Mouse (Mus musculus): ENCODE data around the gene Flvcr2.

GRCm38 (mm10) chr12:85792158-85792557 lies 45.8 kb downstream of the Flvcr2 start:
- TF ChIP-seq MAX (IDR thresholded peaks at IDR 0.05; ENCODE audit: low read depth) (no peak), CEBPB (IDR thresholded peaks at IDR 0.05; ENCODE audit: insufficient read depth, poor library complexity, severe bottlenecking) (no peak), POLR2A (IDR thresholded peaks at IDR 0.05; ENCODE audit: insufficient read length, low read depth) (no peak), USF1 (IDR thresholded peaks at IDR 0.05; ENCODE audit: low read depth) (no peak), MYOD1 (IDR thresholded peaks at IDR 0.05; ENCODE audit: control insufficient read depth in 1 of 3, insufficient read length in 2 of 3, low read depth in 2 of 3) (no peak), MYOG (IDR thresholded peaks at IDR 0.05; ENCODE audit: control insufficient read depth in 1 of 3, insufficient read depth in 1 of 3, insufficient read length in 2 of 3, low read depth in 2 of 3) (no peak), TCF12 (IDR thresholded peaks at IDR 0.05; ENCODE audit: insufficient read depth, poor library complexity, severe bottlenecking) (no peak), E2F4 (IDR thresholded peaks at IDR 0.05; ENCODE audit: insufficient read depth) (no peak)
